Mouse (Mus musculus) forebrain, postnatal 0 days (tissue): ENCODE measurements around the gene Rbm5. TPM values are rescaled to one million over a fixed set of nuclear protein-coding genes. Genes with fewer than 3 reads are reported as not detected.

Experiments
- ATAC-seq: fragments of 200-750 bp; cut with Nextera tagmentation; 2 replicates; pipeline ENCODE4 v1.8.0; 2017; ENCODE audit warnings: mild to moderate bottlenecking, moderate library complexity
- DNase-seq: peaks from one replicate; pipeline ENCODE4 v3.0.0-alpha.2; 2015
- H3K27ac ChIP-seq: fragments of 300-500 bp; sonication (generic); 2 replicates; pipeline ENCODE4 v1.5.1; 2014; ENCODE audit warnings: low read depth, mild to moderate bottlenecking, antibody characterized with exemption, low read length, moderate library complexity, mixed read lengths
- H3K27me3 ChIP-seq: fragments of 300-500 bp; sonication (generic); 2 replicates; pipeline ENCODE4 v1.6.1; 2014; ENCODE audit warnings: mild to moderate bottlenecking, low read length, mixed read lengths; ENCODE audit not compliant: insufficient read depth
- H3K36me3 ChIP-seq: fragments of 300-500 bp; sonication (generic); 2 replicates; pipeline ENCODE4 v1.6.1; 2014; ENCODE audit warnings: mild to moderate bottlenecking, moderate library complexity; ENCODE audit not compliant: insufficient read depth
- H3K4me1 ChIP-seq: fragments of 300-500 bp; sonication (generic); 2 replicates; pipeline ENCODE4 v1.6.1; 2014; ENCODE audit warnings: antibody characterized with exemption; ENCODE audit not compliant: insufficient read depth
- H3K4me2 ChIP-seq: fragments of 300-500 bp; sonication (generic); 2 replicates; pipeline ENCODE4 v1.6.1; 2014; ENCODE audit warnings: low read depth, mild to moderate bottlenecking, moderate library complexity
- H3K4me3 ChIP-seq: fragments of 300-500 bp; sonication (generic); 2 replicates; pipeline ENCODE4 v1.5.1; 2014; ENCODE audit warnings: low read depth, low read length, mixed read lengths
- H3K9ac ChIP-seq: fragments of 300-500 bp; sonication (generic); 2 replicates; pipeline ENCODE4 v1.6.1; 2014; ENCODE audit warnings: mild to moderate bottlenecking
- H3K9me3 ChIP-seq: fragments of 300-500 bp; sonication (generic); 2 replicates; pipeline ENCODE4 v1.6.1; 2016; ENCODE audit warnings: low read length
- CTCF ChIP-seq: sonication (generic); IDR thresholded peaks from 2 replicates; pipeline ENCODE4 v1.5.1; 2016; ENCODE audit warnings: antibody characterized with exemption, control low read depth, low read depth
- WGBS: fragments of 180-500 bp; shearing (Covaris S2); extraction: QIAGEN DNeasy Blood & Tissue Kit; methylation state at CpG from one replicate; pipeline ENCODE4 v1.1.7; 2014; 5-methylcytosine and 5-hydroxymethylcytosine counted together
- polyA plus RNA-seq: library from polyadenylated mRNA; unstranded; fragments of >200 nt; fragmentation: Nextera tagmentation; extraction: Ambion mirVana; gene quantifications from 2 replicates; pipeline ENCODE4 v1.2.1, GENCODE M21; 2015
- total RNA-seq: library from RNA; depleted of rRNA; stranded (reverse); fragments of >200 nt; gene quantifications from 2 replicates; pipeline ENCODE4 v1.2.3, GENCODE M21; 2014

Rbm5 gene
- total and polyA plus RNA-seq, 2 experiments from 2014 or later = 152 to 208 TPM

GRCm38 (mm10) chr9:107700114-107700571, 70.7 kb downstream of the Rbm5 start:
- Histone ChIP-seq H3K9ac (no peak overlapping the region), H3K27ac (peak overlapping the region; percentile 69), H3K4me1 (peaks cover 32% of the 10 kb centered on the region), H3K27me3 (no peaks in the 10 kb centered on the region), H3K36me3 (peaks cover 17% of the 10 kb centered on the region; the same call in 1 of the 2 replicates), H3K9me3 (no peaks in the 10 kb centered on the region), H3K4me2 (no peak overlapping the region), H3K4me3 (no peak overlapping the region)
- ATAC-seq (peak; percentile 80), DNase-seq (peak; percentile 79)
- TF ChIP-seq CTCF = no peak
- WGBS = 23% methylated on average over 6 of the region's 6 CpGs

GRCm38 (mm10) chr9:107699376-107699980, 71.3 kb downstream of the Rbm5 start:
- Histone ChIP-seq H3K4me3 (no peak overlapping the region), H3K9me3 (no peaks in the 10 kb centered on the region), H3K36me3 (peaks cover 13% of the 10 kb centered on the region; the same call in 1 of the 2 replicates), H3K27ac (peak overlapping the region; percentile 69), H3K27me3 (no peaks in the 10 kb centered on the region), H3K4me1 (peaks cover 32% of the 10 kb centered on the region), H3K9ac (peak overlapping the region; percentile 14; the same call in 1 of the 2 replicates), H3K4me2 (no peak overlapping the region)
- ATAC-seq (no peak), DNase-seq (no peak)
- WGBS = 23% methylated on average over 9 of the region's 9 CpGs
- TF ChIP-seq CTCF = no peak

GRCm38 (mm10) chr9:107698611-107699190, 72.1 kb downstream of the Rbm5 start:
- no peak overlapping the region for H3K9ac ChIP-seq
- peaks cover 32% of the 10 kb centered on the region for H3K4me1 ChIP-seq
- DNase-seq = no peak
- no peak for ATAC-seq
- no peaks in the 10 kb centered on the region for H3K27me3 ChIP-seq
- no peak overlapping the region for H3K4me3 ChIP-seq
- no peak overlapping the region for H3K27ac ChIP-seq
- H3K9me3 ChIP-seq = no peaks in the 10 kb centered on the region
- 25% methylated on average over 14 of the region's 14 CpGs for WGBS
- no peak for TF ChIP-seq CTCF
- peaks cover 10% of the 10 kb centered on the region; the same call in 1 of the 2 replicates for H3K36me3 ChIP-seq
- no peak overlapping the region for H3K4me2 ChIP-seq

- peaks cover 32% of the 10 kb centered on the region for H3K4me1 ChIP-seq
- peaks cover 4% of the 10 kb centered on the region; the same call in 1 of the 2 replicates for H3K36me3 ChIP-seq
- WGBS = 10% methylated on average over 14 of the region's 14 CpGs
- no peak overlapping the region; the same call in 1 of the 2 replicates for H3K4me2 ChIP-seq
- no peak overlapping the region for H3K4me3 ChIP-seq
- 0 out of 2 replicates have a peak overlapping the region, but pooled peaks have one; percentile 22 for H3K9ac ChIP-seq
- ATAC-seq (no peak), DNase-seq (no peak)
- TF ChIP-seq CTCF = no peak
- no peaks in the 10 kb centered on the region for H3K27me3 ChIP-seq
- H3K27ac ChIP-seq = no peak overlapping the region
- H3K9me3 ChIP-seq = no peaks in the 10 kb centered on the region
Measured at GRCm38 (mm10) chr9:107697811-107698521, 72.8 kb downstream of the Rbm5 start.

- TF ChIP-seq CTCF = no peak
- Histone ChIP-seq H3K27ac (no peak overlapping the region), H3K9ac (no peak overlapping the region), H3K4me1 (peaks cover 32% of the 10 kb centered on the region), H3K27me3 (no peaks in the 10 kb centered on the region), H3K4me3 (no peak overlapping the region), H3K9me3 (no peaks in the 10 kb centered on the region), H3K36me3 (peaks cover 7% of the 10 kb centered on the region; the same call in 1 of the 2 replicates), H3K4me2 (no peak overlapping the region)
- ATAC-seq (no peak), DNase-seq (no peak)
- WGBS = 40% methylated on average over 9 of the region's 9 CpGs
Measured at GRCm38 (mm10) chr9:107696845-107697610, 73.8 kb downstream of the Rbm5 start.

- WGBS = 47% methylated on average over 6 of the region's 6 CpGs
- DNase-seq (no peak), ATAC-seq (no peak)
- Histone ChIP-seq H3K27me3 (no peaks in the 10 kb centered on the region), H3K36me3 (peaks cover 16% of the 10 kb centered on the region; the same call in 1 of the 2 replicates), H3K27ac (no peak overlapping the region), H3K9me3 (no peaks in the 10 kb centered on the region), H3K9ac (no peak overlapping the region), H3K4me3 (no peak overlapping the region), H3K4me1 (peaks cover 25% of the 10 kb centered on the region), H3K4me2 (no peak overlapping the region)
- TF ChIP-seq CTCF = no peak
Measured at GRCm38 (mm10) chr9:107696106-107696479, 74.7 kb downstream of the Rbm5 start.
